Mouse (Mus musculus): ENCODE measurements around the gene Hcrtr1.

Gene Hcrtr1

DNA sequence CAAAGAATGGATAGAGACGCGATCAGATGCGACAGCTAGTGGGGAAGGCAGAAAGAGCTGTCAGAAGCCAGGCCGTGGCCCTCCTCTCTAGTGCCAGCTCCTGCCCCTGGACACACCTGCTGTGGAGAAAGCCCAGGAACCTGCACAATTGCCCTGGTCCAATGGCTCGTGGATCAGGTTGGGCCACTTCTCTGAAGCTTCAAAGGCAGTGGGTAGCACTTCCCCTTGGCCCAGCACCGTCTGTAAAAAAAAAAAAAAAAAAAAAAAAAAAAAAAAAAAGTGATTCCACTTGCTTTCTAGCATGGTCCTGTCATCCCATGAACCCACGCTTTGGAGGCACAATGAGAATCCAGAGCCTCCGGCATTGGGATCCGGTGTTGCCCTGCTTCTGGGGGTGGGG, 28.7 kb upstream of the Hcrtr1 start:
- no peak for DNase-seq (ENCODE audit: low read depth)

DNA sequence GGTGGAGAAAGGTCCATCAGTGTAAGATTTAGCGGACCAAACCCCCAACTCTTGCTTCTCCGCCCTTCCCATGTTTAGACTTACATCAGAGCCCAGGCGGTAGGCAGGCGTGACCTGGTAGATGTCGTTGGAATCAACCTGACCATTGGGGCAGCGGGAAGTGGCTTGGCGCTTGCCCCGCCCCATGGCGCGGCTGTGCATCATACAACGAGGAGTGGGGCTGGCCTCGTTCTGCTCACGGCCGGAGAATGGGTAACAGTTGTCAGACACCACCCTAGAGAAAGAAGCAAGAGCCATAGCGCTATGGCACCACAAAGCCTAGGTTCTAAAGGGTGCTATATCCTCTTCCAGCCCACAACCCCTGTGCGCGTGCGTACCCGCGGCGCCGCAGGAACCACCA, 28.2 kb upstream of the Hcrtr1 start:
- no peak for DNase-seq (ENCODE audit: low read depth)

GRCm38 (mm10) chr4:130166592-130166991, 27.4 kb upstream of the Hcrtr1 start:
- DNase-seq (ENCODE audit: low read depth): no peak

DNA sequence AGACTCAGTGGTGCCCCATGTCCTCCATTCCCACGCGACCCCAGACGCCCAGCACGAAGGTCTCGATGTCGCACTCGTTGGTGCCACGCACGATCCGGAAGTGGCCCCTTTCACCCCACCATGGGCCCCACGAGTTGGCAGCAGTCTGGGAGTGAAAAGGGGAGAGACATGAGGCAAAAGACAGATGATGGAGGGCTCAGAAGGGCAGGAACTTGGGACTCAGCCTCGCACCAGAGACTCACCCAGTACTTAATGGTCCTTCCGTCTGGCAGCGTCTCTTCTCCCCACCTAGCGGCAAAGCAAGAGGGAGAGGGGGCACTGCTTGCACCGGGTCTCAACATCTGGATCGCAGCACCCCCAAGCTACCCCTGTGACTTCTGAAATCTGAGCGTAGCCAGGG, 26.9 kb upstream of the Hcrtr1 start:
- DNase-seq (ENCODE audit: low read depth): no peak

DNA sequence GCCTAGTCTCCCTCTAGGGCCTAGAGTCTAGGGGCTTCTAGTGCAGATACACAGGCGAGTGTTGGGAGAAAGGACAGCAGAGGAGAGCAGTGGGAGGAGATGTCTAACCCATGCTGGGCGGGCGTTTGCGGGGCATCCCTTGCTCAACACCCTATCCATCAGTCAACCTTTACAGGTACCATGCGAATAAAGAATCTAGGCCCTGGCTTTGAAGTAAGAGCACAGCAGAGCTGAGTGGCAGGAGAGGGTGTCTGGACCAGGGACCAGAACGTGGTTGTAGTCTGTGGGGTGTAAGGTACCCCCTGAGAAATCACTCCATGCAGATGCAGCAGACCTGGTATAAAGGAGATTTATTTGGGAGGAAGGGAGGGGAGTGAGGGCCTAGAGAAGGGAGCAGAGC, 25.0 kb upstream of the Hcrtr1 start:
- DNase-seq (ENCODE audit: low read depth): no peak

DNA sequence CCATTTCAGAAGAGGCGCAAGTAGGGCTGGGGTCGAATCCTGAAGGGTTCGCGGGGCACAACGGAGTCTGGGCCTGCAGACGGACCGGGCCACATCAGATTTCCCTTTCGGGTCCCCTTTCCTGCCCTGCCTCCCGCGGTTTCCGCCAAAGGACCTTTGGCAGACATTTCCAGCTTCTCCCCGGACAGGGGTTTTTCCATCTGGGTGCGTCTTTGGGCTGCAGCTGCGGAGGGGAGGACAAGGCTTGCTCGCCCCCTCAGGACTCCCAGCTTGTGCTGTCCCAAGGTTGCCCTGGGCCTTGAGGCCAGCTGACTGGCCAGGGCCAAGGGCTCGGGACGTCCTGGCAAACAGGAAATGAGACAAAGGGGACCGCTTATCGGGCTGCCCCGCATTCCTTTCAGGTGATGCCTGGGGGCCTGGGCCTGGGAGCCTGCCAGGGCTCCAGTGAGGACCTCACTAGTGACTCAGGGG, 24.3 kb upstream of the Hcrtr1 start:
- no peak for DNase-seq (ENCODE audit: low read depth)

- no peak for DNase-seq (ENCODE audit: low read depth)
Measured at GRCm38 (mm10) chr4:130161349-130161748, 22.2 kb upstream of the Hcrtr1 start.

DNA sequence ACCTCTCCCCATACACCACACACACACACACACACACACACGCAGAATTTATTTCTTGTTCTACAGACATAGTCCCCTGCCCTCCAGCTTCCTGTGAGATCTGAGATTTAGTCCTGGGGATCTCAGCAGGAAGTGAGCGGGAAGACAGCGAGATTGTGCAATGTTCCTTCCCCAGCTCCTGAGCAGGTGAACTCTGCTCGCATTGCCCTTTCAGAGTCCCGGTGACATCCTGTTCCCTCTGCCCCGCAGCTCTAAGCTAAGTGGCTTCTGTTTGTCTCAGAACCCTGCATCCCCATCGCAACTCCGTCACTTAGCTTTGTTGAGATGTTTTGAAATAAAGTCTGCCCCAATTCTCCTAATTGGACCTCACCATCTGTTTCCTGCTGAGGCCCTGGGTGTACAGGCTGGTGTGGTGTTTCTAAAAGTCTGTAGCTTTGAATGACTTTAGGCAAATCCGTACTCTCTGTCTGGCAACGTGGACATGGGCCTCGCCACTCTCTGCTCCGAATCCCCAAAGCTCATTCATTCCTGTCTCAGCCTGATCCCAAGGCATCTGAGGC, 17.7 kb upstream of the Hcrtr1 start:
- peak; percentile 52 for DNase-seq (ENCODE audit: low read depth)

DNA sequence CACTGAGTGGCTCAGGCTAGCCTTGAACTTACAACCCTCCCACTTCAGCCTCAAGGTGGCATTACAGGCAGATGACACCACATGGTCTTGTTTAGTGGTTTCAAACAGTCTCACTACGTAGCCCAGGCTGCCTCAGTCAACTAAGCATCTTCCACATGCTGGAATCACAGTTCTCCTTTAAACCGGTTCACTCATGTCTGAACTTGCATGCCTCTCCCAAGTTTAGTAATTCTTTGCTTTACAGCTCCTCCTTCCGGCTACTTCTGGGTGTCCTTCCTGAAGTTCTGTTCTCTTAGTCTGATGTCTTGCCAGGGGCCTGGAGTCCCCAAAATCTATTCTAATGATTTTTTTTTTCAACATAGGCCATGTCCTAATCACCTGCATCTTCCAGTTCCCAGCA, 15.1 kb upstream of the Hcrtr1 start:
- no peak for DNase-seq (ENCODE audit: low read depth)

- peak; percentile 70 for DNase-seq (ENCODE audit: low read depth)
Measured at GRCm38 (mm10) chr4:130148405-130148804, 9.2 kb upstream of the Hcrtr1 start.

DNA sequence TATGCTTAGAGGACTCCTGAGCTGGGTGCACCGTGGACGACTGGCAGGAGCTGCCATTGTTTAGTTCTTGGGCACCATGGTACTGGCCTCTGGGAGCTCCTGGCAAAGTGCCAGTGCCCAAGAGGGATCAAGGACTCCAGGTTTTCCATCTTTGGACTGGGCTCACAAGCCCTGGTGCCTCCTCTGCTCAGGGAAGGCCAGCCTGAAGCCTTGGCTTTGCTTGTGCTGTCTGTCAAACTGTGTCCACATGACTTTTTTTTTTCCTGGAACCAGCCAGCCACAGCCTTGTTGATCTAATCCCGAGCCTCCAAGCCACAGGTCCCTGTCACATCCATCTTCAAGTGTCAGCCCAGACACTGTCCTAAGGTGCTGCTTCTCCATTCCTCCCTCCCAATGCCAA, 2.6 kb upstream of the Hcrtr1 start:
- DNase-seq (ENCODE audit: low read depth): no peak

DNA sequence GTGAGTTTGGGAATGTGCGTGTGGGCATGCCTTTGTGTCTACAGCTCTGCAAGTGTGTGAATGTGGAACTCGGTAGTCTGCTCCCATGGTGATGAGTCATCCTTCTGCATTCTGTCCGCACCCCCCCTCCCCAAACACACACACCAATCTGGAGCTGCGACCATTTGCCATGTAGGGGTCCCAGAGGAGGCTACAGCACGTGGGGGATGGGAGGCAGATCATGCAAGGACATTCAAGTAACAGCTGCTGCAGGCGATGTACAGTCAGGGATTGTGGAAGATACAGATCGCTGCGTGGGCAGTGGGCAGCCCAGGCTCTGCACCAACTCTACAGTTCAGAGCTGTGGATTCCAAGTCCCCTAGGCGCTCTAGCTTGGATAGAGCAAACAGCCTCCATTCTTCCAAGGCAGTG, 1.8 kb upstream of the Hcrtr1 start:
- DNase-seq (ENCODE audit: low read depth): no peak

DNA sequence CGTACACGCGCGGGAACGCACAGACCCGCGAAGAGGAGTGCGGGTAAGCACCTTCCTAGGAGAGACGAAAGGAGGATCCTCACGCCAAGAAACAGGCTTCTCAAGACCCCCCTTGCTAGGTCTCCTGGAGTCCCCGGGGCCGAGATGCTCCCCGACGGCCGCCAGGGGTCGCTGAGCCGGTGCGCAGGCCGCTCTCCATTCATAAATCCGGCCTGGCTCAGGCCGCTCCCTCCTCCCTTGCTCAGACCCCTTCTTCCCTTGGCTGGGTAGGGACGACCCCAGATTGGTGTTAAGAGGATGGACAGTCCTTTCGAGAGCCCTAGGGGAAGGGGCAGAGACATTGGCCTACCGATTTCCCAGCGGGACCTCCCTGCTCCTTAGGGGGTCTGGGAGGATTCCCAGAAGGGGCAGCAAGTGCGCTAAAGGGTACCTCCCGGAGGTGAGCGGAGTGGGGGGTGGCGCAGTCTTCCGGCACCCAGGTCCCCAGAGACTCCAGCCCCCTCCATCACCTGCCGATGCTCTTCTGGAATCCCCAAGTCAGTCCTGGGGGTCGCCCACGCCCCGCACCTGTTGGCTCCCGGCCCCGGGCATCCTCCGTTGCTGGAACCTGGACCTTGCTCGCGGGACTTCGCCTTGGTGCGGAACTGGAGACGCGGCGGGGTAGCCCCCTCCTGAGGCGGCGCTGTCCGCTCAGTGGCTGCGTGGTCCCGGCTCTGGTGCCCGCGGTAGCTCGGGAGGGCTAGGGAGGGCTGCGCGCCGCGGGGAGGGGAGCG, 532 bp downstream of the Hcrtr1 start:
- DNase-seq (ENCODE audit: low read depth): peak; percentile 48

DNA sequence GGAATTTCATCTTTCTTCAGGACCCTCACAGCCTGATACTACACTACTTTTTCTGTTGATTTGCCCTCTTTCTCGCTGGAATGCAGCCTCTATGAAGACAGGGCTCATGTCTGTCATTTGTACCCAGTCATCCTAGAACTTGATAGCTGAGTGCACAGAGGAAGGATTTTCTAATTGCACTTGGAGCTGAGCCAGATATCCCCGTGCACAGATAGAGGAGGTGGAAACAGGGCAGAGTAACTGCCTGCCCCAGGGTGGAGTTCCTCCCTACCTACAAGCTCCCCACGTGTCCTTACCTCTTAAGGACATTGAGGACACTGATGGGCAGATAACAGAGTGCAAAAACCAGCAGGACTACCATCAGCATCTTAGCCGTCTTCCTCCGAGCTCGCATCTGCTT, 5.8 kb downstream of the Hcrtr1 start:
- DNase-seq (ENCODE audit: low read depth): no peak

DNA sequence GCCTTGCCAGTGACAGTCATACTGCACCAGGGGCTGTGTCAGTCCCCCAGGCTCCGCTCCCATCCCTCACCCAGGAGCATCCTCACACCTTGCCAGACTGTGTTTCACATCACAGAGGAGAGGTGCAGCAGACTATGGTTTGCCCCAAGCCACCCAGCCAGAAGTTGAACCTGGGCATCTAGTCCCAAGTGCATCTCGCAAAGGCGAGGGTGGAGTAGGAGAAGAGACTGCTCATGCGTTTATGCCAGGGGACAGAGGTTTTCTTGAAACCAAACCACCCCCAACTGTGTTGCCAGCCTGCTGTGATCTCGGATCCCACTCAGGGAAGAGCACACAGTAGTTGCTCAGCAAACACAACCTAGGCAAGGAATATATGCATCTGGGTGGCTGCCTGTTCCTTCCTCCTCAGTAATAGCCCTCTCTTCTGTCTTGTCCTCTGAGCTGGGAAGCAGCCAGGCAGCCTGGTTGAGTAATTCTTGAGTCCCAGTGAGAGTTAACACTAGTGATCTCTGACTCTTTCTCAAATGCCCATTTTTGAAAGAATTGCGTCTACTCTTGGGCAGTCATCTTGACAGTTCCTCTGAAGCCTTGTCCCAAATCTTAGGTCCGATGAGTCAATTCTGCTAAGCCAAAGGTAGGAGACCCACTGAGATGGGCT, 7.6 kb downstream of the Hcrtr1 start:
- no peak for DNase-seq (ENCODE audit: low read depth)

- no peak for DNase-seq (ENCODE audit: low read depth)
Measured at GRCm38 (mm10) chr4:130130641-130131350, 8.4 kb downstream of the Hcrtr1 start.

- no peak for DNase-seq (ENCODE audit: low read depth)
Measured at GRCm38 (mm10) chr4:130130082-130130481, 9.1 kb downstream of the Hcrtr1 start.

- no peak for DNase-seq (ENCODE audit: low read depth)
Measured at GRCm38 (mm10) chr4:130128907-130129306, 10.3 kb downstream of the Hcrtr1 start.

DNA sequence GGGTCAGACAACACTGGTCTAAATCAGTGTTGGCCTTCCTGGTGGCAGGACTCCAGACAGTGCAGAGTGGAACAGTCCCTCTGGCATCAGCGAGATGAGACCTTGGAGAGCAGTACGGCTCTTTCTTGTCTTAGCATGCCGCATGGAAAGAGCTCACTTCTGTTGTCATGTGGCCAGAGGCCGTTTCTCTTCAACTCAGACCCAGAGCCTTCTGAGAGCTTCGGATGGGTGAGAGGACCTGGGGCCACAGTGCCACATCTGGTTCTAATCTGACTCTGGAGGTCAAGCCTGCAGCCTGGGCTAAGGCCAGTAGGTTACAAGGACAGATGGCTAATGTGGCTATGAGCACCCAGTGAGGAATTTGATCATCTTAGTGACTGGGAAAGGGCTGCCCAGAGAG, 13.2 kb downstream of the Hcrtr1 start:
- no peak for DNase-seq (ENCODE audit: low read depth)

- no peak for DNase-seq (ENCODE audit: low read depth)
Measured at GRCm38 (mm10) chr4:130125164-130125563, 14.0 kb downstream of the Hcrtr1 start.

GRCm38 (mm10) chr4:130124110-130124509, 15.0 kb downstream of the Hcrtr1 start:
- DNase-seq (ENCODE audit: low read depth): no peak

DNA sequence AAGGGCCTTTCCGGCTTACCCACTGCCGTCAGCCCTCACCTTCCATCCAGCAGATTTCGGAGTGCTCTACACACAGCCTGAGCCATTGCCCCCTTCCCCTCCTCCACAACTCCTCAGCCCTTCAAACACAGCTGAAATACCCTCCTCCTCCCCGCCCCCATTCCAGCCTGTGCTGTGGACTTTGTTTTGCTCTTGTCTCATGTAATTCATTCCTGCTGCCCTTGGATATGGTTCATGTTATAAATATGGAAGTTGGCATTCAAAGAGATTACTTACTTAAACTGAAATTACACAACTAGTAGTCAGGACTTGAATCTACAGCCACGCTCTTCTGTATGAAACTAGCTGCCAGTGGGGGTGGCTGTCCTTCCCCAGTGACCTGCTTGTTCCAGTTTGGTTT, 16.1 kb downstream of the Hcrtr1 start:
- no peak for DNase-seq (ENCODE audit: low read depth)

DNA sequence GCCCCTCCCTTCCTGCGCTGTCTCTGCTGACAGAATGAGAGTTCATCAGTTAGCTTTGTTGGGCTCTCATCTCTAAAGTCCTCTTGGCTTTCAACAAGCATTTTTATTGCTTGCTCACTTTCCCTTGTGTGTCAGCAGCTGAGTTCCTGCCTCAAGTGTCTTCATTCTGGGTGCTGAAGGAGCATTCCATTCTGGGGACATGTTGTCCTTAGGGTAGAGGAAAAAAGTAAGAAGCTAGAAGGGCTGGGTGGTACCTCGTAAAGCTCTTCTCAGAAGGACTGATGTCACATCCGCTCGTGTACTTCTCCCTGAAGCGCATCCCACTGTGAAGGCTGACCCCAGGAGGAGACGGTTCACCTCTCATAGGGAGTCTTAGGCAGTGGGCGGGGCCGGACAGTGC, 17.6 kb downstream of the Hcrtr1 start:
- no peak for DNase-seq (ENCODE audit: low read depth)
